Mouse (Mus musculus) forebrain, embryonic 15.5 days (tissue): ENCODE data around the gene Rangrf. TPM values are rescaled to one million over a fixed set of nuclear protein-coding genes. Genes with fewer than 3 reads are reported as not detected.
A peak's percentile ranks its signal among the peaks of the same experiment; 100 is the strongest.
"Not testable (repeated sequence)": the region's sequence is repeated elsewhere in the genome, so short reads cannot be mapped to it uniquely, and the experiment has no call there.

Source experiments
- ATAC-seq: fragments of 200-750 bp; cut with Nextera tagmentation; replicated peaks from 2 replicates; pipeline ENCODE4 v1.8.0; 2017; ENCODE audit warnings: mild to moderate bottlenecking, moderate TSS enrichment, moderate library complexity
- H3K27ac ChIP-seq: fragments of 300-500 bp; sonication (generic); replicated peaks from 2 replicates; pipeline ENCODE4 v1.5.1; 2015; ENCODE audit warnings: mild to moderate bottlenecking, inconsistent platforms
- H3K27me3 ChIP-seq: fragments of 300-500 bp; sonication (generic); 2 replicates; pipeline ENCODE4 v1.6.1; 2015; ENCODE audit warnings: inconsistent platforms
- H3K36me3 ChIP-seq: fragments of 300-500 bp; sonication (generic); 2 replicates; pipeline ENCODE4 v1.6.1; 2015; ENCODE audit warnings: mild to moderate bottlenecking, inconsistent platforms
- H3K4me1 ChIP-seq: fragments of 300-500 bp; sonication (generic); 2 replicates; pipeline ENCODE4 v1.6.1; 2015; ENCODE audit warnings: inconsistent platforms
- H3K4me2 ChIP-seq: fragments of 300-500 bp; sonication (generic); replicated peaks from 2 replicates; pipeline ENCODE4 v1.6.1; 2015; ENCODE audit warnings: mild to moderate bottlenecking, inconsistent platforms
- H3K4me3 ChIP-seq: fragments of 300-500 bp; sonication (generic); 2 replicates; pipeline ENCODE4 v1.5.1; 2015; ENCODE audit warnings: mild to moderate bottlenecking, inconsistent platforms
- H3K9ac ChIP-seq: fragments of 300-500 bp; sonication (generic); replicated peaks from 2 replicates; pipeline ENCODE4 v1.6.1; 2015; ENCODE audit warnings: mild to moderate bottlenecking, inconsistent platforms
- H3K9me3 ChIP-seq: fragments of 300-500 bp; sonication (generic); 2 replicates; pipeline ENCODE4 v1.6.1; 2016; ENCODE audit warnings: inconsistent platforms
- WGBS: fragments of 180-500 bp; shearing (Covaris S2); methylation state at CpG from one replicate; pipeline ENCODE4 v1.1.7; 2015; ENCODE audit warnings: mixed read lengths; 5-methylcytosine and 5-hydroxymethylcytosine counted together
- microRNA-seq: library from miRNA; unstranded; fragments of <30 nt; microRNA quantifications from one replicate; pipeline ENCODE4, GENCODE M21; 2016
- polyA plus RNA-seq: library from polyadenylated mRNA; unstranded; fragments of >200 nt; fragmentation: Nextera tagmentation; extraction: Ambion mirVana; gene quantifications from 2 replicates; pipeline ENCODE4 v1.2.1, GENCODE M21; 2015

The Rangrf gene
- polyA plus RNA-seq, 1 experiment from 2014 or later: 39.3 TPM

- WGBS: 91% methylated on average over 4 of the region's 4 CpGs
- not testable (repeated sequence) for H3K4me2 ChIP-seq, H3K27ac ChIP-seq, H3K9me3 ChIP-seq, H3K9ac ChIP-seq, ATAC-seq, H3K4me3 ChIP-seq, H3K27me3 ChIP-seq, H3K36me3 ChIP-seq
- peaks cover 24% of the 10 kb centered on the region for H3K4me1 ChIP-seq
These were observed 38.0 kb downstream of the Rangrf start for GRCm38 (mm10) chr11:68936951-68937350.

GRCm38 (mm10) chr11:68933885-68934507 is 41.0 kb downstream of the Rangrf start:
- peaks cover 5% of the 10 kb centered on the region; the same call in 1 of the 2 replicates for H3K4me1 ChIP-seq
- H3K36me3 ChIP-seq: no peaks in the 10 kb centered on the region
- H3K27ac ChIP-seq: peak overlapping the region; percentile 15; the same call in 1 of the 2 replicates
- no peak overlapping the region for H3K4me2 ChIP-seq
- no peaks in the 10 kb centered on the region for H3K27me3 ChIP-seq
- H3K9ac ChIP-seq: no peak overlapping the region
- no peak overlapping the region for H3K4me3 ChIP-seq
- 0 out of 2 replicates have a peak, but pooled peaks have one; percentile 32 for ATAC-seq
- no peaks in the 10 kb centered on the region for H3K9me3 ChIP-seq
- 69% methylated on average over 5 of the region's 5 CpGs for WGBS

- H3K9me3 ChIP-seq: no peaks in the 10 kb centered on the region
- H3K9ac ChIP-seq: no peak overlapping the region
These were observed 45.0 kb downstream of the Rangrf start for GRCm38 (mm10) chr11:68929947-68930346.

GRCm38 (mm10) chr11:68926981-68927380 is 48.0 kb downstream of the Rangrf start, which contains the start of gene Odf4:
Gene Odf4 (minus strand): TSS chr11:68927081.
- WGBS: 76% methylated on average over 3 of the region's 3 CpGs
- H3K4me1 ChIP-seq: no peaks in the 10 kb centered on the region
- no peaks in the 10 kb centered on the region for H3K9me3 ChIP-seq
- no peak within 1 kb of the TSS for H3K4me3 ChIP-seq
- no peaks in the 10 kb centered on the region for H3K36me3 ChIP-seq
- no peak for ATAC-seq
- no peaks in the 10 kb centered on the region for H3K27me3 ChIP-seq
- H3K4me2 ChIP-seq: no peak within 1 kb of the TSS
- H3K9ac ChIP-seq: no peak within 1 kb of the TSS
- H3K27ac ChIP-seq: no peak within 1 kb of the TSS

More at GRCm38 (mm10) chr11:68929947-68930346, 45.0 kb downstream of the Rangrf start:
- no peak overlapping the region for H3K4me2 ChIP-seq
- 88% methylated on average over 6 of the region's 6 CpGs for WGBS
- H3K4me3 ChIP-seq: no peak overlapping the region
- 0 out of 2 replicates have a peak, but pooled peaks cover 4% of the 10 kb centered on the region for H3K4me1 ChIP-seq
- H3K27ac ChIP-seq: no peak overlapping the region
- ATAC-seq: no peak
- no peaks in the 10 kb centered on the region for H3K36me3 ChIP-seq
- H3K27me3 ChIP-seq: no peaks in the 10 kb centered on the region

GRCm38 (mm10) chr11:68924749-68925148 is 50.2 kb downstream of the Rangrf start:
- no peaks in the 10 kb centered on the region for H3K9me3 ChIP-seq
- H3K36me3 ChIP-seq: no peaks in the 10 kb centered on the region
- 84% methylated on average over 2 of the region's 2 CpGs for WGBS
- H3K4me1 ChIP-seq: no peaks in the 10 kb centered on the region
- no peak overlapping the region for H3K27ac ChIP-seq
- H3K27me3 ChIP-seq: no peaks in the 10 kb centered on the region
- ATAC-seq: no peak
- no peak overlapping the region for H3K4me2 ChIP-seq
- no peak overlapping the region for H3K9ac ChIP-seq
- H3K4me3 ChIP-seq: no peak overlapping the region

- H3K36me3 ChIP-seq: no peaks in the 10 kb centered on the region
- no peak overlapping the region for H3K4me2 ChIP-seq
- no peak for ATAC-seq
- H3K9me3 ChIP-seq: no peaks in the 10 kb centered on the region
- no peak overlapping the region for H3K27ac ChIP-seq
- H3K27me3 ChIP-seq: no peaks in the 10 kb centered on the region
- H3K4me3 ChIP-seq: no peak overlapping the region
- H3K9ac ChIP-seq: no peak overlapping the region
- WGBS: 63% methylated on average over 3 of the region's 3 CpGs
- H3K4me1 ChIP-seq: no peaks in the 10 kb centered on the region
These were observed 51.8 kb downstream of the Rangrf start for GRCm38 (mm10) chr11:68923191-68923590.

Small RNA genes lying within 50 kb of the gene (microRNA-seq; reads per million reads assigned to microRNA genes)
- gene Mir3062: 3.7 reads per million, percentile 12 among the genes with 10 or more reads in this experiment

Other genes with a start within 250 kb of the Rangrf start
- 86.4 and 92.3 TPM in 2 replicates for gene Ndel1, start 103.3 kb downstream of the Rangrf start, polyA plus RNA-seq
- gene Rnf222, start 86.6 kb downstream of the Rangrf start, polyA plus RNA-seq: 0.06 TPM in 1 of 2 replicates, not detected in the other
- gene Rpl26, start 73.6 kb downstream of the Rangrf start, polyA plus RNA-seq: 638 and 670 TPM in 2 replicates
- 0.31 and 0.32 TPM in 2 replicates for gene Odf4, start 48.1 kb downstream of the Rangrf start, polyA plus RNA-seq
- gene Arhgef15, start 17.7 kb downstream of the Rangrf start, polyA plus RNA-seq: 7.0 and 8.2 TPM in 2 replicates
- 1.5 and 1.7 TPM in 2 replicates for gene Slc25a35, start 7.1 kb downstream of the Rangrf start, polyA plus RNA-seq
- gene Pfas, start 33.3 kb upstream of the Rangrf start, polyA plus RNA-seq: 22.5 and 26.3 TPM in 2 replicates
- 65.9 and 67.8 TPM in 2 replicates for gene Ctc1, start 40.7 kb upstream of the Rangrf start, polyA plus RNA-seq
- gene Aurkb, start 70.5 kb upstream of the Rangrf start, polyA plus RNA-seq: 68.3 and 81.8 TPM in 2 replicates
- 12.8 and 15.4 TPM in 2 replicates for gene Borcs6, start 84.5 kb upstream of the Rangrf start, polyA plus RNA-seq
- gene Tmem107, start 95.6 kb upstream of the Rangrf start, polyA plus RNA-seq: 47.6 and 50.5 TPM in 2 replicates
- gene Vamp2, start 113.3 kb upstream of the Rangrf start, polyA plus RNA-seq: 179 and 188 TPM in 2 replicates
- 7.6 and 8.2 TPM in 2 replicates for gene Per1, start 120.0 kb upstream of the Rangrf start, polyA plus RNA-seq
- gene Hes7, start 145.2 kb upstream of the Rangrf start, polyA plus RNA-seq: 0.42 and 0.46 TPM in 2 replicates
- 0.31 and 0.38 TPM in 2 replicates for gene 9130213A22Rik, start 147.4 kb upstream of the Rangrf start, polyA plus RNA-seq
- gene Aloxe3, start 150.7 kb upstream of the Rangrf start, polyA plus RNA-seq: 2.2 and 3.6 TPM in 2 replicates
- not detected in 2 replicates for gene Alox12b, start 181.8 kb upstream of the Rangrf start, polyA plus RNA-seq
- 0.05 TPM in 1 of 2 replicates, not detected in the other for gene Alox8, start 222.7 kb upstream of the Rangrf start, polyA plus RNA-seq